Mouse (Mus musculus) cerebellum, adult 2 months (tissue): ENCODE results near the gene Fig4. TPM values are rescaled to one million over a fixed set of nuclear protein-coding genes. Genes with fewer than 3 reads are reported as not detected.

ENCODE experiments used
- DNase-seq, 2 experiments: peaks; one replicate each; pipeline ENCODE4 v3.0.0; 2021
- H3K27ac ChIP-seq: fragments of 200-500 bp; 2 replicates; pipeline ENCODE4 v1.5.1; 2012; ENCODE audit warnings: low read length, control low read depth, inconsistent platforms; ENCODE audit not compliant: insufficient read depth
- H3K27me3 ChIP-seq: fragments of 200-500 bp; 2 replicates; pipeline ENCODE4 v1.6.1; 2012; ENCODE audit warnings: inconsistent platforms, mild to moderate bottlenecking, low read length, moderate library complexity; ENCODE audit not compliant: control insufficient read depth, insufficient read depth
- H3K4me1 ChIP-seq: fragments of 200-500 bp; 2 replicates; pipeline ENCODE4 v1.6.1; 2011; ENCODE audit warnings: low read length; ENCODE audit not compliant: control insufficient read depth, insufficient read depth
- H3K4me3 ChIP-seq: fragments of 200-500 bp; replicated peaks from 2 replicates; pipeline ENCODE3; 2011; ENCODE audit warnings: mild to moderate bottlenecking, low read depth, low read length, control low read depth; ENCODE audit not compliant: insufficient read depth
- CTCF ChIP-seq: fragments of 200-500 bp; IDR thresholded peaks from 2 replicates; pipeline ENCODE4 v1.5.1; 2011; ENCODE audit warnings: low read depth, mild to moderate bottlenecking, control low read depth, low read length, moderate library complexity, borderline replicate concordance; ENCODE audit not compliant: insufficient read depth
- POLR2A ChIP-seq: fragments of 200-500 bp; IDR thresholded peaks from 2 replicates; pipeline ENCODE4 v1.6.1; 2011; ENCODE audit warnings: low read length, control low read depth, borderline replicate concordance; ENCODE audit not compliant: insufficient read depth
- WGBS: fragments of 180-500 bp; shearing (Covaris S2); methylation state at CpG from one replicate; pipeline ENCODE4 v1.1.7; 2018; 5-methylcytosine and 5-hydroxymethylcytosine counted together
- polyA plus RNA-seq: library from polyadenylated mRNA; depleted of rRNA; stranded (reverse); fragments of >200 nt; gene quantifications from 2 replicates; pipeline ENCODE4 v1.2.3, GENCODE M21; 2012; rRNA removed

Fig4 gene
- polyA plus RNA-seq, 1 experiment: 19.3 TPM

DNA sequence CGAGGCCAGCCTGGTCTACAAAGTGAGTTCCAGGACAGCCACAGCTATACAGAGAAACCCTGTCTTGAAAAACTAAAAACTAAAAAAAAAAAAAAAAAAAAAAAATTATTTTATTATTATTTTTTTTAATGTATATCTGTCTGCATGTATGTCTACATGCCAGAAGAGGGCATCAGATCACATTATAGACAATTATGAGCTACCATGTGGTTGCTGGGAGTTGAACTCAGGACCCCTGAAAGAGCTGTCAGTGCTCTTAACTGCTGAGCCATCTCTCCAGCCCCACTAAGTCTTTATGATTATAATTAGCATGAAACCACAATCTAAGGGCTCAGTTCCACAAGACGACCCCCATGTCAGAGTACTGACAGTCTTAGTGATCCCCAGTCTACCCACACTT lies 152.6 kb downstream of the Fig4 start:
- no peak for TF ChIP-seq POLR2A
- no peak for TF ChIP-seq CTCF
- Histone ChIP-seq H3K27me3 (peaks cover 2% of the 10 kb centered on the region; the same call in 1 of the 2 replicates), H3K27ac (no peak overlapping the region), H3K4me3 (no peak overlapping the region), H3K4me1 (no peaks in the 10 kb centered on the region)
- 54% methylated on average over 2 of the region's 2 CpGs for WGBS
- no peak for DNase-seq

DNA sequence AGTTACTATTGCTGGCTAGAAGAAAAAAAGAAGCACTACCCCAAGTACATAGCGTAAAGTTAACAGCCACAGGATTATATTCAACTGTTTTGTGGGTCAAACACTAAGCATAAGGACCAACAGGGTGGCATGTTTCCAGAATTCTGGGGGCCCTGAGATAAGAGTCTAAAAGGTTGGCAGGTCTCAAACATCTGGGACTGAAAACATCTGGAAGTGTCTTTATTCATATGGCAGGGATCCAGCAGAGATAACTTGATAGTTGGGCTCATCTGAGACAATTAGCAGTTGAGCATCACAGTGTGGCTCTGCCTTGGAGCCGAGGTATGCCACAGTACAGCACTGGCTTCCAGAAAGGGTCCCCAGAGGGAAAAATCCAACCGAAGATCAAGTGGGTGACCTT lies 153.8 kb downstream of the Fig4 start:
- Histone ChIP-seq H3K27ac (no peak overlapping the region), H3K4me3 (no peak overlapping the region), H3K27me3 (peaks cover 2% of the 10 kb centered on the region; the same call in 1 of the 2 replicates), H3K4me1 (no peaks in the 10 kb centered on the region)
- TF ChIP-seq CTCF (no peak), POLR2A (no peak)
- DNase-seq: no peak
- 75% methylated on average over 3 of the region's 3 CpGs for WGBS

DNA sequence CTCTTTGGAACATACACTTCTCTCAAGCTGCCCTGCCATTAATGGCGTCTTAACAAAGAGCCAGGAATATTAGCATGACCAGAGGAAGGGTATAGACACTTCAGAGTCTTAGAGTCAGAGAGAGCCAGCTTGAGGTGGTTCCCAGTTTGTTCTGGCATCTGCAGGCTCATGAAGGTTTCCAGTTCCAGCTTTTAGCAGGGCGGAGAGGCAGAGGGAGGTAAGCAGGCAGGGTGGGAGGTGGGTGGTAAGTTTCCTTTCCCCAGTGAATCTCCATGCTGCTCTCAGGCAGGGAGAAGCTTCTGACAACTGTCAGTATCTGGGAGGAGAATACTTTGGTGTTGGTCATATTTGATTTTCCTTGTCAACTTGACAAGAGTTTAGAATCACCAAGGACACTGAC lies 156.9 kb downstream of the Fig4 start:
- Histone ChIP-seq H3K27me3 (no peaks in the 10 kb centered on the region; the same call in 1 of the 2 replicates), H3K27ac (no peak overlapping the region), H3K4me1 (no peaks in the 10 kb centered on the region), H3K4me3 (no peak overlapping the region)
- DNase-seq: no peak
- TF ChIP-seq CTCF: no peak
- TF ChIP-seq POLR2A: no peak
- WGBS: 63% methylated on average over 2 of the region's 2 CpGs

Other genes starting within 250 kb of the Fig4 start
- gene Gpr6, start 231.0 kb downstream of the Fig4 start, polyA plus RNA-seq: 0.07 and 0.17 TPM in 2 replicates
- 0.07 and 0.08 TPM in 2 replicates for gene Ak9, start 720 bp upstream of the Fig4 start, polyA plus RNA-seq
- 19.2 and 20.0 TPM in 2 replicates for gene Zbtb24, start 147.1 kb upstream of the Fig4 start, polyA plus RNA-seq
- 11.1 and 11.3 TPM in 2 replicates for gene Mical1, start 173.1 kb upstream of the Fig4 start, polyA plus RNA-seq
- 36.0 and 38.4 TPM in 2 replicates for gene Smpd2, start 187.1 kb upstream of the Fig4 start, polyA plus RNA-seq
- 3.5 and 4.4 TPM in 2 replicates for gene Ppil6, start 187.2 kb upstream of the Fig4 start, polyA plus RNA-seq
- gene Cd164, start 216.2 kb upstream of the Fig4 start, polyA plus RNA-seq: 73.1 and 74.1 TPM in 2 replicates